26 mouse cellular contexts compared by ENCODE assay signal in the genomic region with DNA sequence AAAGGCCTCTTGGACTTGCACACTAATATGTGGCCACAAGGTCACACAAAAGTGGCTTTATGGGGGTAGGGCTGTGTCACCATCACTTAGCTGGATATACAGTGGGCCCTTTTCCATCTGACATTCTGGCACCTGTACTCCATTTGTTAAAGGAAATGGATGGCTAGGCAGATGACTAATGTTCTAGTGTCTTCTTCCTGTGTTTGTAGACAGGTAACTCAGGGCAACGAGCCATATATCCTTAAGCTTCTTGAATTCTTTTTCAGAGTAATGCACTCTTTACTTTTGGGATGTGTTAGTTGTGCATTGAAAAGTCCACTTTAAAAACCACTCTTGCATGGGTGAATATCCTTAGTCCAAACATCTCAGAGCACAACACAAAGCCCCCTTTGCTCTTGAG. TPM values are rescaled to one million over a fixed set of nuclear protein-coding genes. Genes with fewer than 3 reads are reported as not detected.
DNase-seq lines count a peak whose midpoint lies in the region; ATAC-seq and TF ChIP-seq lines count a peak whose summit lies in the region.
"Had no signal": no experiment of that assay in that cellular context is flagged by ENCODE, and none has a peak within 500 bp of the region (broad histone marks: within the 10 kb centered on the region; RNA-seq: fewer than 3 reads in every experiment).

No protein-coding gene starts in this region.

- WGBS in kidney, embryonic 14.5 days: 69% methylated on average over 1 of the region's 1 CpGs

- no peak overlapping the region for H3K4me2 ChIP-seq in kidney, embryonic 14.5 days (replicated peaks; ENCODE audit: low read depth, low read length)
- H3K4me2 ChIP-seq: embryonic facial prominence, embryonic 12.5 days; embryonic facial prominence, embryonic 15.5 days; heart, embryonic 12.5 days; heart, embryonic 15.5 days; hindbrain, embryonic 13.5 days had no signal

- no peaks in the 10 kb centered on the region for H3K4me1 ChIP-seq in kidney, embryonic 14.5 days (ENCODE audit: control insufficient read depth, insufficient read depth, low read length)
- H3K4me1 ChIP-seq: embryonic facial prominence, embryonic 12.5 days; embryonic facial prominence, embryonic 15.5 days; heart, embryonic 15.5 days had no signal

- H3K4me3 ChIP-seq in kidney, embryonic 14.5 days (ENCODE audit: low read length): no peak overlapping the region
- H3K4me3 ChIP-seq: embryonic facial prominence, embryonic 12.5 days; embryonic facial prominence, embryonic 15.5 days; heart, embryonic 12.5 days; heart, embryonic 15.5 days; hindbrain, embryonic 10.5 days; hindbrain, embryonic 13.5 days had no signal

- TF ChIP-seq CTCF in Patski (IDR thresholded peaks at IDR 0.05): no peak

- POLR2A ChIA-PET in Patski (lab: Charles Lee): no interaction called here

- ATAC-seq in Patski: peak; percentile 58
- no peak for ATAC-seq in megakaryocyte, adult 5-6 weeks (ENCODE audit: poor library complexity, severe bottlenecking)
- no peak for ATAC-seq in kidney, embryonic 14.5 days (ENCODE audit: low FRiP score, low TSS enrichment)
- ATAC-seq: hindbrain, embryonic 16.5 days; intestine, postnatal 0 days had no signal

- H3K36me3 ChIP-seq in kidney, embryonic 14.5 days (ENCODE audit: control insufficient read depth, insufficient read depth, low read length): no peaks in the 10 kb centered on the region
- H3K36me3 ChIP-seq: embryonic facial prominence, embryonic 12.5 days; embryonic facial prominence, embryonic 15.5 days; heart, embryonic 12.5 days; heart, embryonic 15.5 days; hindbrain, embryonic 10.5 days; hindbrain, embryonic 13.5 days had no signal

- no peaks in the 10 kb centered on the region for H3K9me3 ChIP-seq in kidney, embryonic 14.5 days (ENCODE audit: control insufficient read depth, low read length)
- H3K9me3 ChIP-seq: embryonic facial prominence, embryonic 12.5 days; embryonic facial prominence, embryonic 15.5 days; heart, embryonic 12.5 days; heart, embryonic 15.5 days; hindbrain, embryonic 10.5 days; hindbrain, embryonic 13.5 days had no signal

- in situ Hi-C loops in Patski (cut with MboI; ENCODE audit: low pct_unique_long_range_greater_than_20kb): no loop called here

- CTCF ChIA-PET in Patski (lab: Charles Lee): interaction anchor here (1.1 to 1.6 kb wide), 4 partner anchors 22 to 103 kb away, joined by 3 to 6 read pairs (median 3); no protein-coding TSS in a partner anchor

- DNase-seq in 416B (ENCODE audit: low read depth) (peak; percentile 24), Patski (ENCODE audit: low read depth, low spot score) (peak; percentile 25)
- peak; percentile 31 for DNase-seq in CD4-positive helper T cell, adult 2 months (ENCODE audit: low read depth, low spot score)
- peak; percentile 54 for DNase-seq in induced T-regulatory cell, adult 2 months (ENCODE audit: low read depth)
- no peak for DNase-seq in left cerebral cortex, postnatal 25 days (ENCODE audit: low spot score in 2 of 2)
- DNase-seq in T-cell, adult 2 months (ENCODE audit: low spot score): no peak
- DNase-seq: adrenal gland, postnatal 14 days; cerebellum, adult 11 months; cerebellum, adult 2 months; cerebellum, adult 9-11 months; cerebellum, postnatal 25 days; forebrain, postnatal 0 days; gastrocnemius, postnatal 10 days; gastrocnemius, postnatal 36 days; heart, postnatal 10 days; heart, postnatal 36 days had no signal

- H3K27me3 ChIP-seq in Patski: no peaks in the 10 kb centered on the region
- no peaks in the 10 kb centered on the region for H3K27me3 ChIP-seq in kidney, embryonic 14.5 days (ENCODE audit: control insufficient read depth, insufficient read depth, low read length)
- H3K27me3 ChIP-seq: embryonic facial prominence, embryonic 12.5 days; embryonic facial prominence, embryonic 15.5 days; heart, embryonic 12.5 days; heart, embryonic 15.5 days; hindbrain, embryonic 13.5 days had no signal

- intact Hi-C loops in left cerebral cortex, postnatal 25 days (cut with DNase I): no loop called here

- no peak overlapping the region for H3K27ac ChIP-seq in kidney, embryonic 14.5 days (ENCODE audit: low read depth, low read length)
- H3K27ac ChIP-seq: embryonic facial prominence, embryonic 12.5 days; embryonic facial prominence, embryonic 15.5 days; heart, embryonic 15.5 days; hindbrain, embryonic 10.5 days; hindbrain, embryonic 13.5 days had no signal

- no peak overlapping the region for H3K9ac ChIP-seq in kidney, embryonic 14.5 days (ENCODE audit: low read depth, low read length)
- H3K9ac ChIP-seq: embryonic facial prominence, embryonic 12.5 days; embryonic facial prominence, embryonic 15.5 days; forebrain, postnatal 0 days; heart, embryonic 12.5 days; heart, embryonic 15.5 days; hindbrain, embryonic 13.5 days had no signal

RNA-seq across cellular contexts. Expression of a gene that starts 30.0 kb away (rescaled TPM):
- 5.6 TPM for polyA plus RNA-seq in Patski (2021)
- 12.4 and 13.4 TPM in 2 replicates for total RNA-seq in megakaryocyte, adult 5-6 weeks (2015)
- 18.5 and 19.8 TPM in 2 replicates for total RNA-seq in megakaryocyte, adult 5-6 weeks (2017)
- 1 to 10 TPM; 6.3 to 9.0 TPM for total RNA-seq in left cerebral cortex, postnatal 25 days (2021)
- 2.2 and 4.6 TPM in 2 replicates for polyA plus RNA-seq in kidney, embryonic 14.5 days (2014; fragmentation: Nextera tagmentation; extraction: Ambion mirVana)

Comparison
In these comparisons a context has a peak if more than half of its experiments do, and no peak if none do; other contexts are left out.
1. DNase-seq: peak in 416B (single experiment), CD4-positive helper T cell, adult 2 months (single experiment), Patski (single experiment) and induced T-regulatory cell, adult 2 months (single experiment); none in left cerebral cortex, postnatal 25 days (0 of 2) and T-cell, adult 2 months (single experiment).